Mouse (Mus musculus) brown adipose tissue, adult 24 weeks (tissue): ENCODE data around the gene 4930522L14Rik. TPM values are rescaled to one million over a fixed set of nuclear protein-coding genes. Genes with fewer than 3 reads are reported as not detected.
"Not testable (repeated sequence)": the region's sequence is repeated elsewhere in the genome, so short reads cannot be mapped to it uniquely, and the experiment has no call there.

Experiments used
- H3K27ac ChIP-seq: fragments of 200-500 bp; replicated peaks from 2 replicates; pipeline ENCODE4 v1.5.1; 2012; ENCODE audit warnings: low read depth, mild to moderate bottlenecking, low read length
- H3K4me1 ChIP-seq: fragments of 200-500 bp; 2 replicates; pipeline ENCODE4 v1.6.1; 2012; ENCODE audit warnings: low read length, mixed read lengths; ENCODE audit not compliant: control insufficient read depth, insufficient read depth, insufficient read length
- H3K4me3 ChIP-seq: fragments of 200-500 bp; 2 replicates; pipeline ENCODE4 v1.5.1; 2012; ENCODE audit warnings: low read depth, mild to moderate bottlenecking, low read length, moderate library complexity; ENCODE audit not compliant: insufficient read depth
- polyA plus RNA-seq: library from polyadenylated mRNA; stranded (reverse); fragments of >200 nt; gene quantifications from 2 replicates; pipeline ENCODE4 v1.2.4, GENCODE M21; 2012; ENCODE audit not compliant: missing spikeins, insufficient read depth, insufficient read length

4930522L14Rik gene
- polyA plus RNA-seq: 4.1 and 8.0 TPM in 2 replicates

- H3K4me1 ChIP-seq, H3K27ac ChIP-seq: not testable (repeated sequence)
- H3K4me3 ChIP-seq: peak within 1 kb of the TSS; percentile 73
Measured at GRCm38 (mm10) chr5:109751391-109752071, at the start of gene 4930522L14Rik. 4930522L14Rik (minus strand) TSS chr5:109751886.

GRCm38 (mm10) chr5:109801466-109801865 lies 49.8 kb upstream of the 4930522L14Rik start:
- H3K4me3 ChIP-seq, H3K4me1 ChIP-seq, H3K27ac ChIP-seq: not testable (repeated sequence)

- not testable (repeated sequence) for H3K27ac ChIP-seq, H3K4me1 ChIP-seq, H3K4me3 ChIP-seq
Measured at GRCm38 (mm10) chr5:109799948-109800347, 48.3 kb upstream of the 4930522L14Rik start.

GRCm38 (mm10) chr5:109797017-109797416 lies 45.3 kb upstream of the 4930522L14Rik start:
- not testable (repeated sequence) for H3K4me3 ChIP-seq

GRCm38 (mm10) chr5:109795967-109796652 lies 44.4 kb upstream of the 4930522L14Rik start:
- not testable (repeated sequence) for H3K27ac ChIP-seq, H3K4me1 ChIP-seq

More at GRCm38 (mm10) chr5:109797017-109797416, 45.3 kb upstream of the 4930522L14Rik start:
- H3K4me1 ChIP-seq, H3K27ac ChIP-seq: not testable (repeated sequence)

GRCm38 (mm10) chr5:109752073-109752780 lies 541 bp upstream of the 4930522L14Rik start:
- not testable (repeated sequence) for H3K4me1 ChIP-seq, H3K27ac ChIP-seq
- peak overlapping the region; percentile 73 for H3K4me3 ChIP-seq

More at GRCm38 (mm10) chr5:109795967-109796652, 44.4 kb upstream of the 4930522L14Rik start:
- H3K4me3 ChIP-seq: peak overlapping the region; percentile 85

- not testable (repeated sequence) for H3K4me3 ChIP-seq, H3K4me1 ChIP-seq, H3K27ac ChIP-seq
Measured at GRCm38 (mm10) chr5:109745081-109745480, 6.6 kb downstream of the 4930522L14Rik start.

- not testable (repeated sequence) for H3K4me1 ChIP-seq, H3K4me3 ChIP-seq, H3K27ac ChIP-seq
Measured at GRCm38 (mm10) chr5:109717341-109717740, 34.3 kb downstream of the 4930522L14Rik start.

GRCm38 (mm10) chr5:109691205-109691965 lies 60.3 kb downstream of the 4930522L14Rik start:
- H3K4me3 ChIP-seq: peak overlapping the region; percentile 69
- not testable (repeated sequence) for H3K4me1 ChIP-seq, H3K27ac ChIP-seq

GRCm38 (mm10) chr5:109690537-109691201 lies 61.0 kb downstream of the 4930522L14Rik start, which contains the start of gene 5430403G16Rik:
5430403G16Rik (minus strand) TSS chr5:109691041.
- H3K4me1 ChIP-seq: not testable (repeated sequence)

More at GRCm38 (mm10) chr5:109690537-109691201, 61.0 kb downstream of the 4930522L14Rik start, which contains the start of gene 5430403G16Rik:
- H3K4me3 ChIP-seq: peak within 1 kb of the TSS; percentile 69
- H3K27ac ChIP-seq: not testable (repeated sequence)

Other genes starting within 250 kb of the 4930522L14Rik start
- 3.1 and 3.4 TPM in 2 replicates for gene Crlf2, start 192.9 kb downstream of the 4930522L14Rik start, polyA plus RNA-seq
- 0.55 TPM in 1 of 2 replicates, not detected in the other for gene 5430403G16Rik, start 60.8 kb downstream of the 4930522L14Rik start, polyA plus RNA-seq
- 2.3 and 5.2 TPM in 2 replicates for gene Gm15446, start 171.5 kb upstream of the 4930522L14Rik start, polyA plus RNA-seq
- 12.2 and 14.1 TPM in 2 replicates for gene Zfp932, start 244.6 kb upstream of the 4930522L14Rik start, polyA plus RNA-seq